Mouse (Mus musculus) heart, adult 8-10 months (tissue): ENCODE data around the gene Cd5l. TPM values are rescaled to one million over a fixed set of nuclear protein-coding genes. Genes with fewer than 3 reads are reported as not detected.
A peak's percentile ranks its signal among the peaks of the same experiment; 100 is the strongest.
"Not testable (repeated sequence)": the region's sequence is repeated elsewhere in the genome, so short reads cannot be mapped to it uniquely, and the experiment has no call there.

Experiments used
- DNase-seq: peaks from one replicate; pipeline ENCODE4 v3.0.0; 2022; ENCODE audit warnings: low spot score
- total RNA-seq, 4 experiments: library from RNA; stranded (reverse); gene quantifications; 2 replicates each; pipeline ENCODE4 v1.2.4; 2022

Cd5l gene
- total RNA-seq = 1 to 10 TPM in 1 of 4 experiments, under 1 TPM in 1, not detected in 2; 0.24 to 1.5 TPM

DNA sequence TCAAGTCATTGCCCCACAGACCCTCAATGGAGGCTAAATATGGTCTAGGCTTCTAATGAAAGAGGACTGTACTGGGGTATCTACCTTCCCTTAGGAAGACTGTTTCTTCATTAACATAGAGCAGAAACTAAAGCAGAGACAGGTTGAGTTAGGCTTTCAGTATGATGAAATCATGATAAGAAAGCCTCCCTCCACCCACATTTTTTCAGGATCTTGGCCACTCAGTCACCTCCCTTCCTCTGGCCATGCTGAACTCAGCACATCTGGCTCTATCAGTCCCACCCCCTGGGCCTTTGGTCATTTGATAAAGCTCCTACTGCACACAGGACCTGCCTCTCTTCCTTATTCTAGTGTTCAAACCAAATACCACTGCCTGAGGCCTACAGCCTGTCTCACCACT lies at the start of gene Cd5l:
Gene Cd5l, plus strand, starts transcription at position 301 of the 400 bp plus-strand sequence.
- DNase-seq = no peak

GRCm38 (mm10) chr3:87309922-87310321 lies 47.8 kb upstream of the Cd5l start:
- no peak for DNase-seq

DNA sequence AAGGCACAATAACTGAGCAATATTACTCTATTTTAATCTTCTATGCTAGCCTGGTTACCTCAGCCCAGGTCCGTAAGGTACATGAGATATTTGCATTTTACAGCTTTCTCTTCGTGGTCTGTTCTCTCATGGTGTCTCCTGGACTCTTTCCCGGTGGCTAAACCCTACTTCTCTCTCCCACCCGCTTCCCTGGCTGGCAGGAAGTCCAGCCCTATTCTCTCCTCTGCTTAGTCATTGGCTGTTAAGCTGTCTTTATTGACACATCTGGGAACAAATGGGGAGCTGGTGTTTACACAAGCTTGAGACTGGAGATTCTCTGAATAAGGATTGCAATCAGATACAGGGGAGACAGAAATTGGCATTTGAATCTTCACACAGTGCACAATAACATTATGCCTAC lies 35.1 kb upstream of the Cd5l start:
- DNase-seq = no peak

- no peak for DNase-seq
Observed at GRCm38 (mm10) chr3:87323778-87324177, 33.9 kb upstream of the Cd5l start.

- DNase-seq = peak; percentile 53
Observed at GRCm38 (mm10) chr3:87337899-87338298, 19.8 kb upstream of the Cd5l start.

DNA sequence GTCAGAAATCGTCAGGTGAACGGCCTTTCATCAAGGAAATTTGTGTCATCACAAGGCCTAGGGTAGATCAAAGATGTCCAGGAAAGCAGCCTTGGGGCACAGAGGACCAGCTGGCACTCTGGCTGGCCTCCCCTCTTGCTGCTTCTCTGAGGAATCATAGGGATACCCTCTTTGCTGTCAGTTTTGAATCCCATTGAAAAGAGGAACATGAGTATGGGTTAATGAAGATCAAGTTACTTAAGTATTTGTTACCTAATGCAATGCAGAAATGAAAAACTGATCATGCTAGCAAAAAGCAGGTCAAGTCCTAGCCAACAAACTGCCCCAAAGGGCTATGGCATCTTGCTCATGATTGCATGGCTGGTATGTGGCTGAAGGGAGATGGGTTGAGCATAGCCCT lies 6.7 kb upstream of the Cd5l start:
- DNase-seq = not testable (repeated sequence)

- no peak for DNase-seq
Observed at GRCm38 (mm10) chr3:87359215-87359614, 1.5 kb downstream of the Cd5l start.

GRCm38 (mm10) chr3:87360466-87360865 lies 2.8 kb downstream of the Cd5l start:
- DNase-seq = no peak

DNA sequence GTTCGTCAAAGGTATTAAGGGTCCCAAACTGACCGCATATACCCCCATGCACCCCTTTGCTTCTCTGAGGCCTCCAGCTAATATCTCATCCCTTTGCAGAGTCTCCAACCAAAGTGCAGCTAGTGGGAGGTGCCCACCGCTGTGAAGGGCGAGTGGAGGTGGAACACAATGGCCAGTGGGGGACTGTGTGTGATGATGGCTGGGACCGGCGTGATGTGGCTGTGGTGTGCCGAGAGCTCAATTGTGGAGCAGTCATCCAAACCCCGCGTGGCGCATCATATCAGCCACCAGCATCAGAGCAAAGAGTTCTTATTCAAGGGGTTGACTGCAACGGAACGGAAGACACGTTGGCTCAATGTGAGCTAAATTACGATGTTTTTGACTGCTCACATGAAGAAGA lies 8.0 kb downstream of the Cd5l start:
- no peak for DNase-seq

DNA sequence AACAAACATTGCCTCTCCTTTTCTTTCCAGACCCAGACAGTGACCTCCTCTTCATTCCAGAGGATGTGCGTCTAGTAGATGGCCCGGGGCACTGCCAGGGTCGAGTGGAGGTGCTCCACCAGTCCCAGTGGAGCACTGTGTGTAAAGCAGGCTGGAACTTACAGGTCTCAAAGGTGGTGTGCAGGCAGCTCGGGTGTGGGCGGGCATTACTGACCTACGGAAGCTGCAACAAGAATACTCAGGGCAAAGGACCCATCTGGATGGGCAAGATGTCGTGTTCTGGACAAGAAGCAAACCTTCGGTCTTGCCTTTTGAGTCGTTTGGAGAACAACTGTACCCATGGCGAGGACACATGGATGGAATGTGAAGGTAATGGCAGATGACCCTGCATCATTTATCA lies 9.8 kb downstream of the Cd5l start:
- DNase-seq = no peak

GRCm38 (mm10) chr3:87369181-87369580 lies 11.5 kb downstream of the Cd5l start:
- no peak for DNase-seq

DNA sequence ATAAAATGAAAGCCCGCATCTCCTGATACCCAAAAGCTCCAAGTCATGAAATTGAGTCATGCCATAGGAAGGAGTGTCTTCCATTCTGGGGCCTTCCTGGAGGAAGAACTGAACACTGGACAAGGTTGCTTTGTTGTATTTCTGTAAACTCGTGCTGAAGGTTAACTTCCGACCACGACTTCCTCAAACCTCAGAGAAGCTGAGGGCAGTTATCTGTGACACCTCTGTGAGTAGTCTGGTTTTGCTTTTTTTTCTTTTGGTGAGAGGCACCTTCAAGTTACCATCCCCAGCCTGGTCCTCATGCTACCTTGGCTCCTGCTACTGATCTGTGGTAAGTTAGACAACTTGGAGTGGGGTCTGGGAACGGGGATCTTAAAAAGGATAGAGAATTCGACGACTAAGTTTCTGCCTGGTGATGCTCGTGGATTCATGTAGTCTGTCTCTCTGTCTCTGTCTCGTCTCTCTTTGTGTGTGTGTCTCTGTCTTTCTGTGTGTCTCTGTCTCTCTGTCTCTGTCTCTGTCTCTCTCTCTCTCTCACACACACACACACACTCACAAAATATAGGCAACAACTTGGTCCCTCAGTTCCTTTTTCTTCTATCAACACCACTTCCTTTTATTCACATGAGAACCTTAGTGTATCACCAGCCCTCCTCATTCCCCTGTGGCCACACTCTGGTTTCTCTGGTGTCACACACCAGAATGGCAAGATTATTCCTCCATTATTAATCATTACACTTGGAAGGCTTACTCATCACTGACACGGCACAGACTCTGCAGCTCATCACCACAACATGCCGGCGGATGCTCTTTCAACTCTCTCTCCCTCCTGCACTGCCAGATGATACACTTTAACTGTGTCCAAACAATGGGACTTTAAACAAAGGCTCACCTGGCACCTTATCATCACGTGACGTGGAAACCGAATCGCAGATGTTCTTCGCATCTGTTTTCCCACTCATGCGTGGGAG lies 18.8 kb downstream of the Cd5l start, which contains the start of gene Fcrl1:
Gene Fcrl1, plus strand, starts transcription at position 193 of the 971 bp plus-strand sequence.
- no peak for DNase-seq

GRCm38 (mm10) chr3:87377228-87377627 lies 19.5 kb downstream of the Cd5l start:
- DNase-seq = no peak

GRCm38 (mm10) chr3:87377719-87378118 lies 20.0 kb downstream of the Cd5l start:
- DNase-seq = no peak

DNA sequence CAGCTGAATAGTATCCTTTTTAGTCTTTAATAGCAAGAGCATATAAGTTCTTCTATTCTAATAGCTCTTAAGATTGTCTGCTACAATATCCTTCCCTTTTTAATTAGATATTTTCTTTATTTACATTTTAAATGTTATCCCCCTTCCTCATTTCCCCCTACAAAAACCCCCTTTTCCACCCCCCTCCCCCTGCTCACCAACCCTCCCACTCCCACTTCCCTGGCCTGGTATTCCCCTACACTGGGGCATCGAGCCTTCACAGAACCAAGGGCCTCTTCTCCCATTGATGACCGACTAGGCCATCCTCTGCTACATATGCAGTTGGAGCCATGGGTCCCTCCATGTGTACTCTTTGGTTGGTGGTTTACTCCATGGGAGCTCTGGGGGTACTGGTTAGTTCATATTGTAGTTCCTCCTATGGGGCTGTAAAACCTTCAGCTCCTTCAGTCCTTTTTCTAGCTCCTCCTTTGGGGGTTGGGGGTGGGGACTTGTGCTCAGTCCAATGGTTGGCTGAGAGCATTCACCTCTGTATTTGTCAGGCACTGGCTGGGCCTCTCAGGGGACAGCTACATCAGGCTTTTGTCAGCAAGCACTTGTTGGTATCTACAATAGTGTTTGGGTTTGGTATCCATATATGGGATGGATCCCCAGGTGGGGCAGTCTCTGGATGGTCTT lies 22.1 kb downstream of the Cd5l start:
- not testable (repeated sequence) for DNase-seq

GRCm38 (mm10) chr3:87381806-87382712 lies 24.4 kb downstream of the Cd5l start:
- no peak for DNase-seq

GRCm38 (mm10) chr3:87383308-87383707 lies 25.6 kb downstream of the Cd5l start:
- DNase-seq = no peak

- no peak for DNase-seq
Observed at GRCm38 (mm10) chr3:87385105-87385504, 27.4 kb downstream of the Cd5l start.

DNA sequence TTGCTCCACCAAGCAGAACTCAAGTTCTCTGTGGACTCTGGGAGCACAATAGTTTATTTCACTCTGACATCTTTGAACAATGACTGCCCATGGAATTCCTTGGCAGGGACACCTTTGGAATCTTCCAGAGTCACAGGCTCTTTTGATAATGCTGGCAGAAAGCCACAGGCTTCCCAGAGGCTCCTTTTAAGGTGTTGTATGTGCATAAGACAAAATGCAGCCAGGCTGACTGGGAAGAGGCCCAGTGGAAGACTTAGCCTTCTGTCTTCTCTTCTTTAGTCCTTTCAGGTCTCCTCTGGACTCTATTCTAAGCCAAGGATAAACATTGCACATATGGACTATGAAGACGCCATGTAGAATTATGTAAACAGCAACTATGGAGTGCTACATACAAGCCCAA lies 33.3 kb downstream of the Cd5l start:
- no peak for DNase-seq

GRCm38 (mm10) chr3:87398809-87399208 lies 41.1 kb downstream of the Cd5l start:
- DNase-seq = no peak

GRCm38 (mm10) chr3:87399906-87400305 lies 42.2 kb downstream of the Cd5l start:
- DNase-seq = no peak

GRCm38 (mm10) chr3:87401321-87401720 lies 43.6 kb downstream of the Cd5l start:
- DNase-seq = no peak
